Mouse (Mus musculus): ENCODE measurements around the gene Tspo.

Gene Tspo

DNA sequence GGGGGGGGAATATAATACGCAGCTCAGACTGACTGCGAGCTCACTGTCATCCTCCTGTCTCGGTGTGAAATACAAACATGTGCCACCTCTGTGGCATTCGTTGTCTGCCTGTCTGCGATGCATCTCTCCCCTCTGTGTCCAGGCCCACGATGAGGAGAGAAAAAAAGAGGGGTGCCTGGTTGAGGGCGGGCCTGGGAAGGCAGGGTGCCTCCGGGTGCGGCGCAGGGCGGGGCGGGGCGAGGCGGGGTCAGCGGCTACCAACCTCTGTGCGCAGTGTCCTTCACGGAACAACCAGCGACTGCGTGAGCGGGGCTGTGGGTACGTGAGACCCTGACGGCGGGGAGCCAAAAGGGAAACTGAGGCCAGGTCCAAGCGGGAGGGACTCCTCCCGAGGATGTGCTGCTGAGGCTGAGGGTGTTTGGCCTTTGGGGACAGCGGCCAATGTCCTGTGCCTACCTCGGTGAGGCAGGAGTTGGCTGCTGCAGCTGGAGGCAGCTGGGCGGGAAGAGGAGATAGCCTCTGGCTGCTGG is at the start of gene Tspo, which contains the start of gene Mcat:
Gene Tspo, plus strand, starts transcription at position 266 of the 530 bp plus-strand sequence.
Gene Mcat, minus strand, starts transcription at position 461 of the 530 bp plus-strand sequence.
- DNase-seq: no peak

- DNase-seq: no peak
Observed at GRCm38 (mm10) chr15:83515018-83515417, 48.4 kb upstream of the Tspo start.

DNA sequence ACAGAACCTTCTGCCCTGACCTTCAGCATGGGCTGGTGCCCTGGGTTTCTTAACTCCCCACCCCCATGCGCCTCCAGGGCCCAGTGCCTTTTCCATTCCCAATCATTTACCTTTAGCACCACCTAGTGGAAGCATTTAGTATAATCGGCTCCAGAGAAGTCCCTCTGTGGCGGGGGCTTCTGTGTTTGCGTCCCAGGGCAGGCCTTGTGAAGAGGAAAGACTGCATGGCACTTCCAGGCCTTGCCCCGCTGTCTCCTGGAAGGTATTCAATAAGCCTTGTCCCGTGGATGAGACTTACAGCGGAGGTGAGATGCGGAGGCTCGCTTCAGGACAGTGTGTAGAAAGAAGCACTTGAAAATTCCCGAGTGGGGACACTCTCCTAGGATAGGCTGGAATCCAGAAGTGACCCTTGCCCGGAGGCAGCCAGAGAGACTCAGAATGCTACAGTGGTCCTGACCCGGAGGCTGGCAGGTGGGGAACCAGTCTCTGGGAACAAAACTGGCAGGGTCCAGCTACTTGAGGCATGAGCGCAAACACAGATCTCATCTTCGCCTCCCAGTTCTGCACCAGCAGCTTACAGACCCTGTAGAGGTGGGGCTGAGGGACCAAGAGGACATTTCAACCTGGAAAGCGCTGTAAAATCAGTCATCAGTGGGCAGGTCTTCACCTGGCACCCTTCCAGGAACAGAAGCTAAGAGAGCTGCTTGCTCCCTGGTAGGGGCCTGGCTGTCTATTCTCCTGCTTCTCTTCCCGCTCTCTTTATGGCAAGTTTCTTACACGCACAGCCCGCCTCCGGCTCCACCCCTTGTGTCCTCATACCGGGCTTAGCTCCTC is 45.0 kb upstream of the Tspo start:
- peak; percentile 57 for DNase-seq

GRCm38 (mm10) chr15:83520861-83521382 is 42.5 kb upstream of the Tspo start:
- DNase-seq: no peak

DNA sequence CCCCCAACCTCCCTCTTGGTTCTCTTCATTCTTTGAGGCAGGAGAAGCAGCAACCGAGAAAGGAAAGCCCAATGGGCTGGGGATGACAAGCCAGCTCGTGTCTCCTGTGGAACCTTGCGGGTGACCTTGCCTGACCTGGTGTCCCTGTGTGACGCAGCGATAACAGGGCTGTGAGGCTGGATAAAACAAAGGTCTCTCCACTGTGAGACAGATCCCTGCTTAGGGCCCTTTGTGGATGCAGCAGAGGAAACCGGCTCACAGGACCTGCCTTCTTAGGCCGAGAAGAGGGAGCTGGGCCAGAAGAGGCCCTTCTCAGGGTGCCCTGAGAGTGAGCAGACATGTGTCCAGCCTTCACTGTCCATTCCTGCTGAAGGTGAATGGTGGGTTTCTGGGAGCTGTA is 40.2 kb upstream of the Tspo start:
- no peak for DNase-seq

DNA sequence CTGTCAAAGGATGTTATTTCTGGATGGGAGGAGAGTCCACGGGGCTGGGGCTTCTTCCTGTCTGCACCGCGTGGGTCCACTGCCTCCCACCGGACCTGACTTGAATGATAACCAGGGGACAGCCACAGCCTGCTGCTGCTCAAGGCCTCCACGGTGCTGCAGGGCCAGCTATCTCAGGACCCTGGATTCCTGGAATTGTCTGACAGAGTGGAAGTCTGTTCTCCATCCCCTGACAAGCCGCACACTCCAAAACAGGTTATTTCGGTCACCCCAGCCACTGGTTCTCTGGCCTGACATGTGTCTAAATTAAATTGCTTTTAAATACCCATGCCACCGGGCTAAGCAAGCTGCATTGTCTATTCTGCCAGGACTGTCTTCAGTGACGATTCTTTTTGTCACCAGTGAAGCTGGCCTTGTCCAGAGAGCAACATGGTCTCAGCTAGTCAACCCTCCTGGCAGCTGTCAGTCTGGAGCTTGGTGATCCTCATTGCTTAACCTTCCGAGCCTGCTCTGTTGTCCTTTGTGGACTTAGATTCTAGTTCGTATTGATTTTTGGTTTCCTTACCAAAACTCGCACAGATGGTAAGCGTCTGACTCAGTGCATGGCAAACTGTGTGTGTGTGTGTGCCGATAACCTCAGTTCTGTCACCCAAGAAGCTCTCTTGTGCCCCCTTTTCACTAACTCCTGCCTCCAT is 39.6 kb upstream of the Tspo start:
- DNase-seq: no peak

DNA sequence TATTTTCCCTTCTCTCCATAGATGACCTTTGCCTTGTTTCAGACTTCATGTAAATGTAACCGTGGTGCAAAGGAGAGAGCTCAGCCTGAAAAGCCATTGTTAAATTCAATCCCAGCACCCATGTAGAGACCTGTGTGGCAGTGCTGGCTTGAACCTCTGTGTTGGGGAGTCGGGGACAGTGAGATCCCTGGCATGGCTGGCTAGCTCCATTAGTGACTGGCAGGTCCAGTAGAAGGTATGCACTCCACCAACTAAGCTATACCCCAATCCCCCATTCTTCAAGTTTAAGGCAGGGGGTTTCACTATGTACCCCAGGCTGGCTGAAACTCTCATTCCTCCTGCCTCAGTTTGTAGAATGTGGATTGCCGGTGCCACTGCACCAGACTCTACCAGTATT is 39.1 kb upstream of the Tspo start:
- DNase-seq: no peak

- DNase-seq: no peak
Observed at GRCm38 (mm10) chr15:83526424-83527091, 36.8 kb upstream of the Tspo start, which contains the start of gene Bik. Gene Bik (plus strand): TSS chr15:83526862.

GRCm38 (mm10) chr15:83527092-83527437 is 36.3 kb upstream of the Tspo start:
- DNase-seq: no peak

GRCm38 (mm10) chr15:83527747-83528146 is 35.6 kb upstream of the Tspo start:
- no peak for DNase-seq

DNA sequence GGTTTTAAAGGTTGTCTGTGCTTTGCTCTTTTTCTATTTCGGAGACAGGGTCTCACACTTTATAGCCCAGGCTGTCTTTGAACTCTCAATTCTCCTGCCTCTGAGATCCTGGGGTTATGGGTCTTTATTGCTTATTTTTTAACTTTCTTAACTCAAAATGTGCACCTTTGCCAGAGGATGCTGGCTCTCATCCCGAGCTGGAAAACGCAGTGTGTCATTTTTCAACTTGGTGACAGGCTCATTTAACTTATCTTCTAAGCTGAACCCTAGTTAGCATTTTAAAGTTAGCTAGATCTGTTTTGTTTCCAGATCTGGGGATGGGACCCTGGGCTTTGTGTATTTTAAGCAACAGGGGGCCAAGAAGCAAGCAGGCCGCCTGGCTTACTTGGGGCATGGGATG is 34.5 kb upstream of the Tspo start:
- no peak for DNase-seq

GRCm38 (mm10) chr15:83529765-83530164 is 33.6 kb upstream of the Tspo start:
- no peak for DNase-seq

DNA sequence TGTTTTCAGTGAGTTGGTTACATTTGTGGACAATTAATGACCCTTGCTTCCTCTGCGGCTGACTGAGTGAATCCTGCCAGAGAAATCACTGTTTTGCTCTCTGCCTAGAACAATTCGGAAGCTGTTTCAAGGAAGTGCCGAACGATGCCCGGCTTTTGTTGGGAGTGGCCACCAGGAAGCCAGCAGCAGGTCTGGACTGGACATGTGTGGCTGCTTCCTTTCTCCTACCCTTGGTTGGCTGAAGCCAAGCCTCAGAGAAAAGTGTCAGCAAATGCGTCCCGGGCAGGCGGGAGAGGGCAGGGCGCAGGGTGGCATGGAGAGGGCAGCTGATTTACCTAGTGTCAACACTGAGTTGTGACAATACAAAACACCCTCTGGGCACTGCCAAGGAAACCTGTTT is 33.2 kb upstream of the Tspo start:
- no peak for DNase-seq

GRCm38 (mm10) chr15:83530688-83531087 is 32.7 kb upstream of the Tspo start:
- DNase-seq: no peak

- DNase-seq: no peak
Observed at GRCm38 (mm10) chr15:83531961-83532469, 31.4 kb upstream of the Tspo start.

- DNase-seq: no peak
Observed at GRCm38 (mm10) chr15:83532606-83533005, 30.8 kb upstream of the Tspo start.

DNA sequence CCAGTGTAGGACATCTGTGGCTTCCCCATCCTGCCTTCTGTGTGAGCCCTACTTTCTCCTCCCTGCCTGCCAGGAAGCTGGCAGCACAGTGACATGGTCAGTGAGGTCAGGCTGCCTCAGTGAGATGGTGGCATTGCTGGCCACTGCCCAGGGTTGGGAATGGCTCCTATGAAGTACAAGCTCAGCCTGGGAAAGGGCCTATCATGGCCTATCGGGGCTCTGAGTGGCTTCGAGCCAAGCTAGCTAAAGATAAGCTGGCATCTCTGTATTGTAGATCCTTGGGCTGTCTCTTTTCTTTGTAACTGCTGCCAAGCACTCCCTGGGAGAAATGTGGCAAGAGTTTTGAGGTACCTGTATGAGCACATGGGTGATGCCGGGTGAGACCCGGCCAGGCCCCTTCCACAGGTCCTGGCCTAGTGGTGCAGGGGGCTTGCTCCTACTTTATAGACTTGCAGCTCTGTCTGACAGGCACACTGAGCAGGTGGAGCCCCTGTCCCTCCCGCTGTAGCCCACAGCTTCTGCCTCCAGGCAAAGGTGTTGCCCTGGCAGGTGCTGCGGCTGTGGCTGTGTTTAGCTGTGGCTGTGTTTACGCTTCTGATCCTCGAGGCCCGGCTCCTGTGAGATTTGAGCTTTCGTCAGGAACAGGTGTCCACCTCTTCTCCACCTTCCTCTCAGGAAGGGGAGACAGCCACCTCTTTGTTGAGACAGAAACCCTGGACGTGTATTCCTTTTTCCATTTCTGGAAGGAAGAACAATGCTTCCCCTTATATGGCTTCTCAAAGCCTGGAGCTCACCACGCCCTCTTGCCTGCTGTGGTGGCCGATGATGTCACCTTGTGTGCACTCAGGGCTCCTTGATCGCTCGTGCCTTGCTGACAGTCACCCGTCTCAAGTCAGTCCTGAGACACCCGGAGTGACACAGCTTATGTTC is 28.2 kb upstream of the Tspo start:
- no peak for DNase-seq

- DNase-seq: no peak
Observed at GRCm38 (mm10) chr15:83535890-83536231, 27.5 kb upstream of the Tspo start.

DNA sequence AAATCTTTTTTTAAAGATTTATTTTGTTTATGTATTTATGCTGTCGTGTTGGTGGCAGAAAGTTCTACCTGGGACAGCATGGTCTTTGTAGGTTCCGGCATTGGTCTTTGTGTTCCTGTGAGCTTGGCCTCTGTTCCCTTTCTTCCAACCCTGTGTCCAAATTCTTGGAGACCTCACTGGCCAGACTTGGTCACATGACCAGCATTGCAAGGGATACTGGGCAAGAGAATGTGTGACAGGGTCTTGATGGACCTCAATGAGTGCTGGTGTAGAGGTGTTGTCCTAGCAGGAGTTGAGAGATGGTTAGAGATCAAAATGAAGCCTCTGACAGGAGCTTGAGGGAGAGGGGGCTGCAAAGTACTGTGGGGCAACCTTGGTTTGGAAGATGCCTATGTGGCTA is 24.5 kb upstream of the Tspo start:
- DNase-seq: no peak

DNA sequence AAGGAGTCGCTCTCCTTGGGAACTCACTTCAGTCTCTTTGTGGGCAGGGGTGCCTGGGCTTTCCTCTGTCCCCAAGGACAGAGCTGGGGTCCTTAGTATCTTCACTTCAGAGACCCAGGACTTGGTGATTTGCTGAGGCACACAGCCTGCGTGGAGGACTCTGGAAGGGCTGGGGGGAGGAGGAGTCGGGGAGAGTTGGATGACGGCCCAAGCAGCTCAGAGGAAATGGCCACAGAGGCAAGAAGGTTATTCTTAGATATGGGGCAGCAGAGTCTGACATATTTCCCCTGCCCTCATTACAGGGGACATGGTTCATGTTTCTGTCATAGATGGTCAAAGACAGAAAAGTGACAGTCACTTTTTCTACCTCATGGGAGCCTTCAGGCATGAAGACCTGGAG is 23.5 kb upstream of the Tspo start:
- DNase-seq: no peak

GRCm38 (mm10) chr15:83541647-83542287 is 21.6 kb upstream of the Tspo start:
- no peak for DNase-seq
